Comparison of ENCODE assay signal across 8 mouse cellular contexts in the genomic region with DNA sequence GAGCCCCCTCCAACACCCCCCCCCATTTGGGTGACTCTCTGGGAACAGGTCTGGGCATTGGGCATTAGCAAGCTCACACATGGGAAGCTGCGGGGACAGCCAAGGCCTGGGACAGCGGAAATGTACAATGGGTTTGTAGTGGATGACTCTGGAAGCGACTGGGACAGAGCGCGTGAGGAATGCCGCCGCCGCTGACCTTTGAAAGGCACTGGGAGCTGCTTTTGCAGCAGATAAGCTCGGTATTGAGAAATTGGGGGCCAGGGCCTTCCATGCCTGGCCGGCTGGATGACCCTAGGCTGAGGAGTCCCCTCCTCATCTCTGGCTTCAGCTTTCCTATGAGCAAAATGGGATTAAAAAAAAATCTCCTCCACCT. TPM values are rescaled to one million over a fixed set of nuclear protein-coding genes. Genes with fewer than 3 reads are reported as not detected.
DNase-seq lines count a peak whose midpoint lies in the region; ATAC-seq and TF ChIP-seq lines count a peak whose summit lies in the region.

No protein-coding gene starts in this region.

- ATAC-seq in heart, embryonic 12.5 days (ENCODE audit: insufficient number of reproducible peaks, low FRiP score), result no peak
- ATAC-seq in liver, embryonic 11.5 days (replicated peaks; ENCODE audit: low FRiP score), result no peak

- peak overlapping the region; percentile 47 for H3K4me2 ChIP-seq in heart, embryonic 12.5 days
- H3K4me2 ChIP-seq in liver, embryonic 11.5 days, result peak overlapping the region; percentile 1; the same call in 1 of the 2 replicates

- H3K4me1 ChIP-seq in ES-Bruce4 (ENCODE audit: control insufficient read depth, insufficient read depth, low read length), result peaks cover 22% of the 10 kb centered on the region
- H3K4me1 ChIP-seq in heart, embryonic 12.5 days (replicated peaks), result peaks cover 93% of the 10 kb centered on the region
- peaks cover 62% of the 10 kb centered on the region for H3K4me1 ChIP-seq in liver, embryonic 11.5 days (replicated peaks; ENCODE audit: control insufficient read depth, insufficient read depth, low read length)

- TF ChIP-seq CTCF in gastrocnemius, adult 2 months (IDR thresholded peaks at IDR 0.05), result no peak
- TF ChIP-seq CTCF in ES-Bruce4 (IDR thresholded peaks at IDR 0.05; ENCODE audit: low read depth, low read length), result no peak

- peak overlapping the region; percentile 22; the same call in 1 of the 2 replicates for H3K9ac ChIP-seq in ES-Bruce4 (ENCODE audit: low read depth, poor library complexity, severe bottlenecking)
- peak overlapping the region; percentile 38; the same call in 1 of the 2 replicates for H3K9ac ChIP-seq in heart, embryonic 12.5 days
- H3K9ac ChIP-seq in liver, embryonic 11.5 days (ENCODE audit: low read depth, low read length), result no peak overlapping the region; the same call in 1 of the 2 replicates

- no peak for TF ChIP-seq POLR2A in ES-Bruce4 (IDR thresholded peaks at IDR 0.05; ENCODE audit: insufficient read depth, low read length)

- intact Hi-C loops in gastrocnemius, adult 2 months (cut with DNase I), result no loop called here

- no peak for DNase-seq in gastrocnemius, adult 2 months
- no peak for DNase-seq in gastrocnemius, adult 8-10 months (ENCODE audit: low spot score in 2 of 2)
- DNase-seq in liver, embryonic 11.5 days (ENCODE audit: low spot score), result no peak
- DNase-seq in layer of hippocampus, postnatal 14 days (ENCODE audit: low spot score in 2 of 2), result no peak
- no peak for DNase-seq in thymus, postnatal 10 days (ENCODE audit: low spot score in 2 of 2)
- DNase-seq in right cerebral cortex, postnatal 25 days, result no peak

- WGBS in heart, embryonic 12.5 days, result 12% methylated on average over 10 of the region's 10 CpGs
- 37% methylated on average over 10 of the region's 10 CpGs for WGBS in liver, embryonic 11.5 days

- TF ChIP-seq EP300 in ES-Bruce4 (IDR thresholded peaks at IDR 0.05; ENCODE audit: insufficient read depth, low read depth, low read length), result no peak

- H3K36me3 ChIP-seq in ES-Bruce4 (ENCODE audit: control insufficient read depth, insufficient read depth, low read length, poor library complexity, severe bottlenecking), result peaks cover 72% of the 10 kb centered on the region
- H3K36me3 ChIP-seq in heart, embryonic 12.5 days, result peaks cover 16% of the 10 kb centered on the region
- peaks cover 4% of the 10 kb centered on the region; the same call in 1 of the 2 replicates for H3K36me3 ChIP-seq in liver, embryonic 11.5 days (ENCODE audit: control insufficient read depth, insufficient read depth, low read length)

- peak overlapping the region; percentile 2; the same call in 1 of the 2 replicates for H3K4me3 ChIP-seq in gastrocnemius, adult 2 months
- H3K4me3 ChIP-seq in ES-Bruce4 (ENCODE audit: low read depth, low read length), result no peak overlapping the region
- no peak overlapping the region for H3K4me3 ChIP-seq in heart, embryonic 12.5 days
- H3K4me3 ChIP-seq in liver, embryonic 11.5 days (ENCODE audit: low read depth, low read length), result no peak overlapping the region

- no peaks in the 10 kb centered on the region for H3K27me3 ChIP-seq in ES-Bruce4 (ENCODE audit: control insufficient read depth, insufficient read depth, low read length, poor library complexity, severe bottlenecking)
- no peaks in the 10 kb centered on the region for H3K27me3 ChIP-seq in heart, embryonic 12.5 days (replicated peaks)
- H3K27me3 ChIP-seq in liver, embryonic 11.5 days (replicated peaks; ENCODE audit: control insufficient read depth, insufficient read depth, low read length), result no peaks in the 10 kb centered on the region; the same call in 1 of the 2 replicates

- no peaks in the 10 kb centered on the region for H3K9me3 ChIP-seq in ES-Bruce4 (replicated peaks; ENCODE audit: control insufficient read depth, insufficient read depth, low read length, poor library complexity, severe bottlenecking)
- no peaks in the 10 kb centered on the region for H3K9me3 ChIP-seq in heart, embryonic 12.5 days (replicated peaks)
- H3K9me3 ChIP-seq in liver, embryonic 11.5 days (ENCODE audit: control insufficient read depth, low read length), result no peaks in the 10 kb centered on the region

- peak overlapping the region; percentile 63 for H3K27ac ChIP-seq in gastrocnemius, adult 2 months
- peak overlapping the region; percentile 1; the same call in 1 of the 2 replicates for H3K27ac ChIP-seq in ES-Bruce4 (ENCODE audit: insufficient read depth, low read length)
- H3K27ac ChIP-seq in heart, embryonic 12.5 days (ENCODE audit: poor library complexity, severe bottlenecking), result peak overlapping the region; percentile 96
- peak overlapping the region; percentile 75 for H3K27ac ChIP-seq in liver, embryonic 11.5 days (ENCODE audit: low read depth, low read length)

RNA-seq across cellular contexts. Expression of a gene that starts 8.7 kb away (rescaled TPM):
- 1 to 10 TPM; 1.8 to 2.6 TPM for total RNA-seq in gastrocnemius, adult 2 months (2021)
- 1 to 10 TPM in 3 of 4 experiments, under 1 TPM in 1; 0.85 to 2.0 (median 1.8) TPM for total RNA-seq in gastrocnemius, adult 8-10 months (2022)
- 44.7 and 51.3 TPM in 2 replicates for polyA plus RNA-seq in ES-Bruce4 (2011; ENCODE audit: insufficient read depth, insufficient read length, low read depth, missing spikeins)
- polyA plus RNA-seq in heart, embryonic 12.5 days (2016; fragmentation: Nextera tagmentation; extraction: Ambion mirVana), result 5.3 and 6.1 TPM in 2 replicates
- 2.5 and 2.9 TPM in 2 replicates for polyA plus RNA-seq in liver, embryonic 11.5 days (2014; fragmentation: Nextera tagmentation; extraction: Ambion mirVana)
- 1 to 10 TPM; 1.8 to 2.0 TPM for total RNA-seq in layer of hippocampus, postnatal 14 days (2021)

RNA-seq across cellular contexts. Expression of a gene that starts 58.3 kb away (rescaled TPM):
- total RNA-seq in gastrocnemius, adult 2 months (2021), result under 1 TPM in 1 of 2 experiments, not detected in 1; 0.20 TPM
- under 1 TPM in 2 of 4 experiments, not detected in 2; 0.17 to 0.27 TPM for total RNA-seq in gastrocnemius, adult 8-10 months (2022)
- polyA plus RNA-seq in ES-Bruce4 (2011; ENCODE audit: insufficient read depth, insufficient read length, low read depth, missing spikeins), result 3.0 and 3.6 TPM in 2 replicates
- polyA plus RNA-seq in heart, embryonic 12.5 days (2016; fragmentation: Nextera tagmentation; extraction: Ambion mirVana), result 0.93 and 1.1 TPM in 2 replicates
- 0.45 and 0.64 TPM in 2 replicates for polyA plus RNA-seq in liver, embryonic 11.5 days (2014; fragmentation: Nextera tagmentation; extraction: Ambion mirVana)
- total RNA-seq in layer of hippocampus, postnatal 14 days (2021), result 1 to 10 TPM; 5.0 to 6.6 TPM

Comparison
In these comparisons a context has a peak if more than half of its experiments do, and no peak if none do; other contexts are left out.
1. H3K27ac ChIP-seq: peak in every context shown above with its lines; median percentile 96 in heart, embryonic 12.5 days; 75 in liver, embryonic 11.5 days; 63 in gastrocnemius, adult 2 months; 1 in ES-Bruce4.
2. RNA of a gene that starts 58.3 kb away (total RNA-seq): 5.0 to 6.6 TPM in layer of hippocampus, postnatal 14 days; 0.20 TPM in gastrocnemius, adult 2 months and 0.17 to 0.27 TPM in gastrocnemius, adult 8-10 months; every median in the first group is over 4 times any median in the second.